Mouse (Mus musculus): Measurements from ENCODE around the gene Tmcc3.

DNA sequence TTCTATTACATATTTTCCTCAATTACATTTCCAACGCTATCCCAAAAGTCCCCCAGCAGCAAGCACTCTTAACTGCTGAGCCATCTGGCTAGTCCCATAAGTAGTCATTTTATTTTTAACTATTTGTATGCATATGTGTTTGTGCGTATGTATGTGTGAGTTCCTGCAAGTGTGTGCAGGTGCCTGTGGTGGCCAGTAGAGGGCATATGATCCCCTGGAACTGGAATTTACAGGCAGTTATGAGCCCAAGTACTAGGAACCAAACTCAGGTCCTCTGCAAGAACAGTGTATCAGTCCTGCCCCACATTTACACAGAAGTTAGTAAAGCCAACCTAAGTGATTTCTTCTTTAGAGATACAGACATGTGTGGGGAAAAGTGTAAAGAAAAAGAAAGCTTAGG is 68.3 kb downstream of the Tmcc3 start:
- TF ChIP-seq CTCF (IDR thresholded peaks at IDR 0.05) = peak; percentile 49; the same call in 1 of the 2 replicates
- TF ChIP-seq EP300 (IDR thresholded peaks at IDR 0.05) = no peak
